Mouse (Mus musculus) lung, postnatal 36 days (tissue): ENCODE data around the gene Gm49342.
A peak's percentile ranks its signal among the peaks of the same experiment; 100 is the strongest.
"Not testable (repeated sequence)": the region's sequence is repeated elsewhere in the genome, so short reads cannot be mapped to it uniquely, and the experiment has no call there.

Experiments
- DNase-seq: peaks from one replicate; pipeline ENCODE4 v3.0.0; 2022; ENCODE audit warnings: mixed read lengths

Gene Gm49342

DNA sequence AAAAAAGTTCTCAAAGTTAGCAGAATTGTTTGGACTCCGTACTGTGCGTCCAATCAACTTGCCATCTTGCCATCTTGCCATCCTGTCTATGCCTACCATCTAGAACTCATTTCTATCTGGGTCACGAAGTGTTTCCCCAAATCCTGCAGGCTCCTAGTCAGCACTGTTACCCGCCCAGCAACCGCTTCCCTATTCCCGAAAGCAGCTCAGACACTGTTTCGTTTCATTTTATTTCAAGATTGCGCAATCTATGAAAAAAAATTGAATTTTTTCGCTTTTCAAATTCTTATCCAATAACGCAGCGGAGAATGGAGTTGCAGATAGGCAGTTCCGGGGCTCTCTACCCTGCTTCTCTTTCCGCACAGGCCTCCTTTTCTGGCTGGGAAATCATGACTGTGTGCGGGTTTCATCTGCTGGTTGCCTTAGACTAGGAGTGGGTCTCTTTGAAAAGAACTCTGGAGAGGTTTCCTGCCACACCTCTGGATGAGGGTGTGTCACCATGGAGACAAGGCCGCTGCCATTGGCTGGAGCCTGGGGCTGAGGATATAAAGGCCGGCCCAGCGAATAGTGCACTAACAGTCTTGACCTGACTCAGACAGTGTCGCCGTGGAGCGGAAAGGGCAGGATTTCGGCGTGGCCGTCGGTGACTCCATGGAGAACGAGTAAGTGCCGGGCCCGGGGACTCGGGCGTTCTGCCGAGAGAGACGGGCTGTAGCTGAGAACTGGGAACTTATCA is at the start of gene Gm49342:
Gene Gm49342 (plus strand): TSS at position 586 of the 736 bp plus-strand sequence.
- peak; percentile 99 for DNase-seq

DNA sequence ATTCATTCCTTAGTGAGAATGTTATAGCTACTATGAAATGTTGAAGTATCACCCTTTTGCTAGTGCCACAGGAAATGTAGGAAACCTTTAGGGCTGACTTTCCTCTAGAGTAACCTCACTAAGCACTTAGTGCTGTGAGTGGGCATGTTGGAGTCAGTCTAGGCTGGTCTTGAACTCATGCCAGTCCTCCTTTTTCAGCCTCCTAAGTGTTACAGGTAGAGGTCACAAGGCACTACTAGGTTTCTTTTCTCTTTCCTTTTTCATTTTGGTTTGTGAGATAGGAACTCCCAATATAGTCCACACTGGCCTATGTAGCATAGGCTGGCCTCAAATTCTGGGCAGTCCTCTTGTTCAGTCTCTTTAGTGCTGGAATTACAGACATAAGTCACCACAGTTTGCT is 48.9 kb upstream of the Gm49342 start:
- DNase-seq: no peak

DNA sequence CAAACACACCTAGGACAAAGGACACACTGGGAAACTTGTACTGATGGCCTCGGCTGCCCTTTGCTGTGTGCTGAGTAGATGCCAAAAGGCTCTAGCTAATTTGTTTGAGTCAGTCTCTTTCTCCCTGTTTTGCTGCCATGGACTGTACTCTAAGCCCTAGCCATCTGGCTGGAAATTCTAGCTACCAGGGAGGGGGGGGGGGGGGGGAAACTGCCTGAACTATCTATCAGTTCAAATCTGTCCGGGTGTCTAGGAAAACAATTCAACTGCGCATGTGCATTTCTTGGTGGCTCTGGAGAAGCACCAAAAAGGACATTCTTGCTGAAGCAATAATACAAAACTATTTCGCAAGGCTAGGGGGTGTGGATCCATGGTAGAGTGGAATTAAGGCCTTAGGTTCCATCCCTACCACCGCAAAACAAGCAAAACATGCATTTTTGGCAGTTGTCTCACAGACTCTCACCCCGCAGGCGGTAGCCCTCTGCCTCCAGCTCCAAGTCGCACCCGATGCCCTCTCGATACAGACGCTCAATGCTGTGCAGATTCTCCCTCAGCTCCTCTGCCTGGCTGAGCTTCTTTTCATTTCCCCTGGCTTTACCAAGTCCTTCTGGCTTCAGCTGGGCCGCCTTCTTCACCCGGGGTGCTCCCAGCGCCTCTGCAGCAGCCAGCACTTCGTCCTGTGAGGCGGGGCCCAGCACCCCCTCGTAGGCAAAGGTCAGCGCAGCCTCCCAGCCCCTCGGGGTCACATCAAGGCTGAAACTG is 48.2 kb upstream of the Gm49342 start:
- DNase-seq: peak; percentile 89

- no peak for DNase-seq
Measured at GRCm38 (mm10) chr14:50896747-50897373, 47.5 kb upstream of the Gm49342 start.

DNA sequence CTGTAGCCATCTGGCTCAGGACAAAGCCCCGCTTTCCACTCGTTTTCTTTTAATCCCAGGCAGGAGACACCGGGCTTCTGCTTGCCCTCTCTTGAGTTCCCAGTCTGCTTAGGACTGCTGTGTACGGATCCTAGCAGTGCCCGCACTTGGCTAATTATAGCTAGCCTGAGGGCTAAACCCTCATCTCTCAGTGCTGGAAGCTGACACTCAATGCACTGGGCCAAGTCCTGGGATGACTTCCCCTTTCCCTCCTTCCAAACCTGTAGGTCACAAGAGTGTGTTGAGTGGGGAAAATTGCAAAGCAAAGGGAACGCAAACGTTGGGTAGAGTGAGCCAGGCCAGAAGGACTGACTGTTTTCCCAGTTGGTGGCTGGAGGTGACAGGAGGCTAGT is 46.9 kb upstream of the Gm49342 start, which contains the start of gene Klhl33:
Gene Klhl33 (minus strand): TSS at position 134 of the 392 bp plus-strand sequence.
- DNase-seq: no peak

- DNase-seq: not testable (repeated sequence)
Measured at GRCm38 (mm10) chr14:50897992-50898391, 46.3 kb upstream of the Gm49342 start.

- DNase-seq: peak; percentile 61
Measured at GRCm38 (mm10) chr14:50903973-50904827, 40.1 kb upstream of the Gm49342 start.

DNA sequence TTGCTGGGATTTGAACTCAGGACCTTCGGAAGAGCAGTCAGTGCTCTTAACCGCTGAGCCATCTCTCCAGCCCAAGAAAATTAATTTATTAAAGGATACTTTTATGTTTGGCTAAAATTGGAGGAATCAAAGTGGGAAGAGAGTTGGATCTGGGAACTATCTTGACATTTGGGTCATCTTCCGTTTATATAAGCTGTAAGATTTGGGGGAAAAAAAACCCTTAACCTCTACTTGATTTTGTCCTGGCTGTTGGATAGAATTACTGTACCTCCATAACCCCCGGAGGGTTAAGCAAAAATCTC is 39.5 kb upstream of the Gm49342 start:
- DNase-seq: no peak

- not testable (repeated sequence) for DNase-seq
Measured at GRCm38 (mm10) chr14:50905327-50905726, 39.0 kb upstream of the Gm49342 start.

- peak; percentile 53 for DNase-seq
Measured at GRCm38 (mm10) chr14:50908126-50908525, 36.2 kb upstream of the Gm49342 start.

GRCm38 (mm10) chr14:50911356-50911755 is 33.0 kb upstream of the Gm49342 start:
- no peak for DNase-seq

- not testable (repeated sequence) for DNase-seq
Measured at GRCm38 (mm10) chr14:50923437-50923836, 20.9 kb upstream of the Gm49342 start.

GRCm38 (mm10) chr14:50924281-50925064 is 19.8 kb upstream of the Gm49342 start, which contains the start of the genes Osgep and Apex1:
TSS of gene Osgep (minus strand) at chr14:50924893.
TSS of gene Apex1 (plus strand) at chr14:50924968.
- DNase-seq: peak; percentile 99

DNA sequence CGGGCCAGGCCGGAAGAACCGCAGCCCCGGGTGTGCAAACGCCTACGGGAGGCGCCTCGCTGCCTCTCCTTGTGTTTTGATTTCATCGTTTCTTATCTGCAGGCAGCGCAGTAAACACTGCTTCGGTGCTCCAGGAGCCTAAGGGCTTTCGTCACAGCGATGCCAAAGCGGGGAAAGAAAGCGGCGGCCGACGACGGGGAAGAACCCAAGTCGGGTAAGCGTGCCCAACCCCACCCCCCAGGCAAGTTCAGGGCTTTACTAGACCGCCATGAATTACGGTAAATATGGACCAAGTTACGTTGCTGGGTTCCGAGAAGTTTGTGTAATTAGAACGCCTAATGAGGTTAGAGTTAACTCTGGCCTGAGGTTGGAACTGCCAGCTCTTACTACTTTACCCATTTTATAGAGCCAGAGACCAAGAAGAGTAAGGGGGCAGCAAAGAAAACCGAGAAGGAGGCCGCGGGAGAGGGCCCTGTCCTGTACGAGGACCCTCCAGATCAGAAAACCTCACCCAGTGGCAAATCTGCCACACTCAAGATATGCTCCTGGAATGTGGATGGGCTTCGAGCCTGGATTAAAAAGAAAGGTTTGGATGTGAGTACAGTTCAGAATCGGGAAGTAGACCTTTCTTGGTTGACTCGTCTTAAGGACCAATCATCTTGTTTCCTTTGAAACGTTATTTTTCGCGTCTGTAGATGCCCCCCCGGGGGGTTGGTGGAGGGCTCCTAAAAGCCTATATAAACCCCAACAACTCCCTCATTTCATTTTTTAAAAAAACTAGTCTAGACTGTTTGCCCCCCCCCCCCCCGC is 19.0 kb upstream of the Gm49342 start:
- DNase-seq: no peak

DNA sequence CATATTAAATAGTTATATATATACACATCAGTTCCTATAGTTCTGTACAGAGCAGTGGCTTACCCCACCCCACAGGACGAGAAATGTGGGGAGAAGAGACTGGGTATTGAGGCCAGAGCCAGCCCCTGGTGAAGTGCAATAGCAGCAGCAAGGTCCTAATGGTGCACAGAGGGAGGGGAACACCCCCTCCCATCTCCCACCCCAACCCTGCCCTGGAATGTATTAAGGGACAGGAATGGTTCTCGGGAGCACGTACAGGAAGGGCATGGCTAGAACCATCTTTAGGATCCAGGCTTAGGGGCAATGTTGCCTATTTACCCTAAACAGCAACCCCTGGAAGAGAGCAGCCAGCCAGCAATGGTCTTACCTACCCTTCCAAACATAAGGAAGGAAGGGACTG is 17.0 kb upstream of the Gm49342 start:
- no peak for DNase-seq

DNA sequence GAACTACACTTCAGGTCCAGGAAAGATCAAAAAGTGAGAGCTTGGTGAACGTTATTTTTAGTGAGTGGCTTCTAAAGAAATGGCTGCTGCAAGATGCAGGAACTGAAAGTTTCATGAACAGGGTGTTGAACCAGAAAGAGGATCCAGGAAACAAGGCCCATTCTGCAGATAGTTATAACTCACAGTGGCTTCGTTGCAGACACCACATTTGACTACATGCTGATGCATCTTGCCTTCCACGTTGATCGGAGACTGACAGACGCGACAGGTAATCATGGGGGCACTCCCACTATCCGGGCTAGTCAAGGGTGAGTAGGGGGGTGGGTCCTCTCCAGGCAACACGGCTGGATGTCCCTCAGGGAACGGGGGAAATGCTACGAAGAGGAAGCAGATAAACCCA is 14.4 kb upstream of the Gm49342 start:
- DNase-seq: peak; percentile 17

- peak; percentile 79 for DNase-seq
Measured at GRCm38 (mm10) chr14:50930377-50930753, 14.0 kb upstream of the Gm49342 start.

DNA sequence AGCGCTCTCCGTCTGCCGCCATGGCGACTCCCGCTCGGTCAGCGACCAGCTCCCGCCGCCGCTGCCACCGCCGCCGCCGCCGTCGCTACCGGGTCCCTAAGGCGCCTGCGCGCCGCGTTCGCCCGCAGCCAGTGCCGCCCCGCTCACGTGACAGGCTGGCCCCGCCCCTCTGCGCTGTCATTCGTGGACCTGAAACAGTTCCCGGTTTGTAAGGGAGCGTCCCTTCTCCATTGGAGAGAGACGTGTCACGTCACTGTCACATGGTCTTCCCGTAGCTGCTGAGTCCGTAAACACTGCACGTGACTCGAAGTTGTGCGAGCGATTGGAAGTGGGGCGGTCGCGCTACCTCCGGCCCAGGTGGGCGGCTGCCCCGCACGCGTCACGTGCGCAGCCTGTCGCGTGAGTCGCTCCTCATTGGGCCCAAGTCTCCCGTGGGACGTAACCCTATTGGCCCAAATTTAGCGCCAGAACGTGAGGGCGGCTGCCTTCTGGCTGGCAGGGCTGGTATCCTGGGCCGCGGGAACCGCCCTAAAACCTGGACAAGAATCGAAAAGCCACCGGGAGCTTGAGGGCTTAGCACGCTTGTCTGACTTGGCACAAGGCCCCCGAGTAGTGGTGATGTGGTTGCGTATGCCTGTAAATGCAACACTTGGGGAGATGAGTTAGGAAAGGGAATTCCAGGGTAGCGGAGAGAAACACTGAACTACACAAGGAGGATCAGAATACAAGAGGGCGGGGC is 13.4 kb upstream of the Gm49342 start, which contains the start of the genes Pip4p1 and Pnp:
Gene Pip4p1 (minus strand): TSS at position 103 of the 739 bp plus-strand sequence.
Gene Pnp (plus strand): TSS at position 329 of the 739 bp plus-strand sequence.
- DNase-seq: peak; percentile 100

GRCm38 (mm10) chr14:50931493-50932020 is 12.8 kb upstream of the Gm49342 start:
- DNase-seq: peak; percentile 12

- peak; percentile 22 for DNase-seq
Measured at GRCm38 (mm10) chr14:50936649-50937048, 7.7 kb upstream of the Gm49342 start.
